Mouse (Mus musculus) heart, adult 11 months (tissue): Measurements from ENCODE around the gene Wdr90.

Source experiments
- DNase-seq: peaks from one replicate; pipeline ENCODE4 v3.0.0; 2022

The Wdr90 gene

DNA sequence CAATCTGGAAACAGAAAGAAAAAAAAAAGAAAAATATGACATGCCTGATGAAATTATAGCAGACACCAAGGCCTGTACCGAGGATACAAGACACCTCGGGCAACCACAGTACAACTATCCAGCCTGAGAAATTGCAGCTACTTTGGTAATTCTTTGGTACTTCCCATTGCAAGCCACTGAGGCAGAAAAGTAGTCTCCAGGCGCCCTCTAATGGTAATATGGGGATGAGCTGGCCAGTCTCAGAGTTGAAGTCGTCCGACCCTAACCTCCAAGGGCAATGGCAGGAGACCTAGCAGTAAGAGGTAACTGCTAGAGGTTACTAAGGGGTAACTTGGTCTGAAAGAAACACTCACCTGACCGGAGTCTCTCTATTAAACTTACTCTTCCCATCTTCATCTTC lies 60.3 kb downstream of the Wdr90 start:
- peak; percentile 95 for DNase-seq

DNA sequence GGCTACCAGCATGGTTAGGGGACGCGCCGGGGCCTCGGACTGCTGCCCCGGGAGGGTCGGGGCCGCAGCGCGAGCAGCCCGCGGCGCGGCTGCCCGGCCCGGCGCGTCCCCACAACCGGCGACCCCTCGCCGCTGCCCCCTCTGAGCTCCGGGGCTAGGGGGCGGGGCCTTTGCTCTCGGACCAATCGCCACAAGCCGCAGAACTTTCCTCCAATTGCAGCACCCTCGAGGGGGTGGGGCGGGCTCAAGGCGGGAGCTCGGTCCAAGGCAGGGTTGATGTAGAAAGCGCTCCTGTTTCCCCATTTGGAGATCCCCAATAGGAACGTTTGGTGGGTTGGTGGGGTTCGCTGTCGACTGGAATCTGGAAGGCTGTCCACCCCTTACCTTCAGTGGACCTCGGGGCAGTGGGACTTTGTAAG lies 64.3 kb downstream of the Wdr90 start, which contains the start of gene Metrn:
TSS of gene Metrn (minus strand) at position 186 of the 419 bp plus-strand sequence.
- peak; percentile 100 for DNase-seq

DNA sequence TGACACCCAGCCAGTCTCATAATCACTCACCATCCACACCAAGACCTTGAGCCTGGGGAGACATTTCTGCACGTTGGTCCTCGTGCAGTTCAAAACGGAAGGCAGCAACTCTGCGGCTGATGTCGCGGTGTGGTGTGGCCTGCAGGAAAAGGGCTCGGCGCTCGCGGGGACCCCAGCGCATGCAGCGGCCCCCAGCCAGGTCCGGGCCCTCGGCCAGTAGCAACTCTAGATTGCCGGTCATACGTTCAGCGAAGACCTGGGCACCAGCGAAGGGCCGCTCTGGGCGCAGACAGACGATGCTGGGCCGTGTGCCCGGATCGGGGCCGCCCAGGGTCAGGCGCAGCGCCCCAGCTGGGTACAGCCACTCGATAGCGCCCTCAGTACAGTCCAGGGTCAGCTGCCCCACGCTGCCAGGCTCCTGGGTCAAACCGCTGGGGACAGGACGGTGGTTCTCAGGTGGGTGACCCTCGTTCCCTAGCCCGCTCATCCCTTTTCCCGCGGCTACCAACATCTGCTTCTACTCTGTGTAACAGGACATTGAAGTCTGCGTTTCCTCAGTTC lies 65.0 kb downstream of the Wdr90 start:
- DNase-seq, result peak; percentile 96

DNA sequence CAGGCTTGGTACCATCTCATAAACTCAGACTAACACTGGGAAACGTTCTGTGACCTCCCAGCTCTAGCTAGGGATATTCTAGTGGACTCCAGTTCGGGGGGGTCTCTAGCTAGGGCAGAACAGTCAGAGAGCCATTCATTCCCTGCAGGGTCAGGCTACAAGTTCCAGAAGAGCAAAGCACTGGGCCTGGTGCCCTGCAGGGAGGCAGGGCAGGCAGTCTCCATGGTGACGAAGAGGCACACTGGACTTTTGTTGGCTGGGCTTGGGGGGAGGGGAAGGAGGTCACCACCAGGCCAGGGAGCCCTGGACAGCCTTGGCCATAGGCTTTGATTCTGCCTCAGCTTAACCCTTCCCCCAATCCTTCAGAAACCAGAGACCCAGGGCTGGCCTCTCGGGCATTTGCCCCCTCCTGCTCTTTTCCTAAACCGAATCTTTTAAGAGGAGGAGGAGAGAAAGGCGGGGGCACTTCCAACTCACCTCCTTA lies 65.7 kb downstream of the Wdr90 start, which contains the start of gene AC134908.4:
TSS of gene AC134908.4 (minus strand) at position 51 of the 484 bp plus-strand sequence.
- peak; percentile 94 for DNase-seq

DNA sequence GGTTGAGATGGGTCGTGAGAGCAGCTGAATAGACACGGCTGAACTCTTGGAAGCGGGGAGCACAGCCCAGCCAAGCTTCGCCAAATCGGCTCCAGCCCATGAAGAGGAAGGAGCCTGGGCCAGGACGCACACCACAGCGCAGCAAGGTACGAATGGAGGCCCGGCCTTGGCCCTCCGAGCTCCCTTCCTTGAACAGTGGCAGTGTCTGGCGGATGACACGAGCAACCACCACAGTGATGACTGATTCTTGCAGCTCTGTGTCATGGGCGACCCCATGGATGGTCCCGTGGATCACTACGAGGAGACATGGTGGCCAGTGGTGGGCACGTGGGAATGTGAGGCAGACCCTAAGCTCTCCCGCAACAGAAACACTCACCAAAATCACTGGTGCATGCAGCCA lies 66.3 kb downstream of the Wdr90 start:
- DNase-seq, result peak; percentile 92
